Mouse (Mus musculus) heart, postnatal 25 days (tissue): Measurements from ENCODE around the gene Srrm4. TPM values are rescaled to one million over a fixed set of nuclear protein-coding genes. Genes with fewer than 3 reads are reported as not detected.

Source experiments
- DNase-seq: peaks from one replicate; pipeline ENCODE4 v3.0.0; 2022; ENCODE audit warnings: low spot score
- intact Hi-C: fragments of 180-260 bp; cut with DNase I; formaldehyde crosslinking; loops from one replicate; pipeline ENCODE4 v1.15.1; 2025
- total RNA-seq, 2 experiments: library from RNA; stranded (reverse); gene quantifications; 2 replicates each; pipeline ENCODE4 v1.2.3; 2021

Gene Srrm4
- total RNA-seq, 2 experiments from 2014 or later = 8.0 to 9.6 TPM

GRCm38 (mm10) chr5:116556614-116557013 is 35.0 kb downstream of the Srrm4 start:
- intact Hi-C loops = no loop called here
- no peak for DNase-seq

- intact Hi-C loops = no loop called here
- no peak for DNase-seq
These were observed 37.7 kb downstream of the Srrm4 start for GRCm38 (mm10) chr5:116553868-116554267.

GRCm38 (mm10) chr5:116553106-116553505 is 38.5 kb downstream of the Srrm4 start:
- intact Hi-C loops = no loop called here
- no peak for DNase-seq

GRCm38 (mm10) chr5:116552584-116552983 is 39.0 kb downstream of the Srrm4 start:
- intact Hi-C loops = no loop called here
- DNase-seq = no peak

- no peak for DNase-seq
- intact Hi-C loops = no loop called here
These were observed 45.9 kb downstream of the Srrm4 start for GRCm38 (mm10) chr5:116545746-116546145.

GRCm38 (mm10) chr5:116542317-116542716 is 49.3 kb downstream of the Srrm4 start:
- no peak for DNase-seq
- intact Hi-C loops = loop anchor here (5.0 kb wide), 1 partner anchor 310 kb away; no protein-coding TSS in a partner anchor

GRCm38 (mm10) chr5:116541128-116541527 is 50.5 kb downstream of the Srrm4 start:
- intact Hi-C loops = loop anchor here (5.0 kb wide), 1 partner anchor 309 kb away; no protein-coding TSS in a partner anchor
- no peak for DNase-seq

GRCm38 (mm10) chr5:116539360-116539759 is 52.3 kb downstream of the Srrm4 start:
- no peak for DNase-seq
- intact Hi-C loops = no loop called here

GRCm38 (mm10) chr5:116538491-116538890 is 53.1 kb downstream of the Srrm4 start:
- intact Hi-C loops = no loop called here
- DNase-seq = no peak

GRCm38 (mm10) chr5:116526324-116526723 is 65.3 kb downstream of the Srrm4 start:
- intact Hi-C loops = no loop called here
- no peak for DNase-seq

GRCm38 (mm10) chr5:116525308-116525707 is 66.3 kb downstream of the Srrm4 start:
- no peak for DNase-seq
- intact Hi-C loops = no loop called here

GRCm38 (mm10) chr5:116523553-116523952 is 68.1 kb downstream of the Srrm4 start:
- intact Hi-C loops = no loop called here

GRCm38 (mm10) chr5:116523079-116523478 is 68.5 kb downstream of the Srrm4 start:
- no peak for DNase-seq
- intact Hi-C loops = no loop called here

More at GRCm38 (mm10) chr5:116523553-116523952, 68.1 kb downstream of the Srrm4 start:
- DNase-seq = no peak

- intact Hi-C loops = no loop called here
- no peak for DNase-seq
These were observed 69.3 kb downstream of the Srrm4 start for GRCm38 (mm10) chr5:116522273-116522672.

- intact Hi-C loops = no loop called here
- no peak for DNase-seq
These were observed 73.6 kb downstream of the Srrm4 start for GRCm38 (mm10) chr5:116518047-116518446.

- intact Hi-C loops = no loop called here
- DNase-seq = no peak
These were observed 79.5 kb downstream of the Srrm4 start for GRCm38 (mm10) chr5:116512135-116512534.

- DNase-seq = no peak
- intact Hi-C loops = no loop called here
These were observed 81.4 kb downstream of the Srrm4 start for GRCm38 (mm10) chr5:116510229-116510628.

- intact Hi-C loops = no loop called here
- DNase-seq = no peak
These were observed 90.3 kb downstream of the Srrm4 start for GRCm38 (mm10) chr5:116501342-116501741.

- intact Hi-C loops = no loop called here
- DNase-seq = no peak
These were observed 92.6 kb downstream of the Srrm4 start for GRCm38 (mm10) chr5:116498880-116499640.

GRCm38 (mm10) chr5:116497866-116498265 is 93.8 kb downstream of the Srrm4 start:
- intact Hi-C loops = no loop called here

GRCm38 (mm10) chr5:116497205-116497604 is 94.4 kb downstream of the Srrm4 start:
- intact Hi-C loops = no loop called here
- no peak for DNase-seq

More at GRCm38 (mm10) chr5:116497866-116498265, 93.8 kb downstream of the Srrm4 start:
- no peak for DNase-seq

- intact Hi-C loops = no loop called here
These were observed 94.9 kb downstream of the Srrm4 start for GRCm38 (mm10) chr5:116496717-116497116.

More at GRCm38 (mm10) chr5:116496717-116497116, 94.9 kb downstream of the Srrm4 start:
- DNase-seq = no peak
